20 mouse cellular contexts compared by ENCODE assay signal in the genomic region with DNA sequence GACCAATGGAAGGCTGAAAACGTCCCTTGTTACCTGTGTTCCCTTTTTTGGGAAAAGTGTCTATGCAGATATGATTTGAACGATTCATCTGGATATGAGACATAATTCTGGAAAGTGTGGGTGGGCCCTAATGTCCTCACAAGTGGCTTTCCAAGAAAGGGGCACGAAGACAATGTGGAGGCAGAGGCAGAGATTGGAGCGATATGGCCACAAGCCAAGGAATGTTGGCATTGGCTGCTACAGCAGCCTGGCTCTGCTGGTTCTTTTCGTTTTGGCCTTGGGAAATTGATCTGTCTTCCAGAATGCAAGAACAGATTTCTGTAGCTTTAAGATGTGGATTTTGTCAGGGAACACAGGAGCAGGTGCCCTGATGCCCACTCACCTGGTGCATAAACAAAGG.
DNase-seq lines count a peak whose midpoint lies in the region; ATAC-seq and TF ChIP-seq lines count a peak whose summit lies in the region.
"Had no signal": no experiment of that assay in that cellular context is flagged by ENCODE, and none has a peak within 500 bp of the region (broad histone marks: within the 10 kb centered on the region; RNA-seq: fewer than 3 reads in every experiment).

No protein-coding gene starts in this region.

- no peak overlapping the region for H3K4me2 ChIP-seq in forebrain, embryonic 14.5 days (ENCODE audit: low read length)
- H3K4me2 ChIP-seq in forebrain, embryonic 12.5 days, result no peak overlapping the region
- H3K4me2 ChIP-seq: embryonic facial prominence, embryonic 15.5 days; forebrain, embryonic 15.5 days; hindbrain, embryonic 15.5 days; neural tube, embryonic 12.5 days had no signal

- H3K36me3 ChIP-seq in forebrain, embryonic 14.5 days (ENCODE audit: control insufficient read depth, insufficient read depth, low read length), result no peaks in the 10 kb centered on the region
- no peaks in the 10 kb centered on the region for H3K36me3 ChIP-seq in forebrain, embryonic 12.5 days (replicated peaks)
- H3K36me3 ChIP-seq in thymus, adult 2 months (ENCODE audit: control insufficient read depth, insufficient read depth, low read length), result no peaks in the 10 kb centered on the region
- H3K36me3 ChIP-seq: embryonic facial prominence, embryonic 15.5 days; forebrain, embryonic 15.5 days; hindbrain, embryonic 15.5 days; neural tube, embryonic 12.5 days had no signal

- intact Hi-C loops in left cerebral cortex, postnatal 4 days (cut with DNase I), result no loop called here
- intact Hi-C loops in left cerebral cortex, postnatal 25 days (cut with DNase I), result no loop called here

- H3K27ac ChIP-seq in forebrain, embryonic 14.5 days (ENCODE audit: low read depth, low read length), result no peak overlapping the region
- no peak overlapping the region for H3K27ac ChIP-seq in forebrain, embryonic 12.5 days
- no peak overlapping the region for H3K27ac ChIP-seq in thymus, adult 2 months (ENCODE audit: control insufficient read depth, insufficient read depth, low read length)
- H3K27ac ChIP-seq: embryonic facial prominence, embryonic 15.5 days; forebrain, embryonic 15.5 days; hindbrain, embryonic 15.5 days; macrophage; neural tube, embryonic 12.5 days had no signal

- TF ChIP-seq POLR2A in thymus, adult 2 months (IDR thresholded peaks at IDR 0.05; ENCODE audit: control insufficient read depth, extremely low read depth, insufficient read depth, low read length, poor library complexity), result no peak

- H3K27me3 ChIP-seq in forebrain, embryonic 14.5 days (replicated peaks; ENCODE audit: control insufficient read depth, insufficient read depth, low read length), result no peaks in the 10 kb centered on the region
- H3K27me3 ChIP-seq in forebrain, embryonic 12.5 days, result peaks cover 19% of the 10 kb centered on the region
- H3K27me3 ChIP-seq in thymus, adult 2 months (ENCODE audit: control insufficient read depth, insufficient read depth, low read length), result no peaks in the 10 kb centered on the region
- H3K27me3 ChIP-seq: embryonic facial prominence, embryonic 15.5 days; forebrain, embryonic 15.5 days had no signal

- no peak overlapping the region for H3K4me3 ChIP-seq in forebrain, embryonic 14.5 days (ENCODE audit: low read depth, low read length)
- H3K4me3 ChIP-seq in forebrain, embryonic 12.5 days (replicated peaks), result no peak overlapping the region
- no peak overlapping the region for H3K4me3 ChIP-seq in thymus, adult 2 months (ENCODE audit: control insufficient read depth, insufficient read depth, low read length)
- H3K4me3 ChIP-seq: embryonic facial prominence, embryonic 15.5 days; forebrain, embryonic 15.5 days; hindbrain, embryonic 15.5 days; neural tube, embryonic 12.5 days had no signal

- peak; percentile 58 for DNase-seq in forebrain, embryonic 14.5 days (ENCODE audit: low spot score)
- DNase-seq in left cerebral cortex, postnatal 4 days, result peak; percentile 62
- DNase-seq in left cerebral cortex, postnatal 25 days (ENCODE audit: low spot score in 2 of 2), result no peak
- peak; percentile 22 for DNase-seq in adrenal gland, adult 2 months
- peak; percentile 7 for DNase-seq in brain, adult 2 months (ENCODE audit: low read depth, low spot score)
- DNase-seq in MN1 (ENCODE audit: low spot score), result no peak
- DNase-seq in thymus, adult 2 months, result no peak
- DNase-seq: B cell, adult 2 months; cerebellum, adult 11-12 months; heart, adult 18-20 months; layer of hippocampus, adult 9-11 months; liver; thymus, adult 18-20 months had no signal

- ATAC-seq in forebrain, embryonic 14.5 days, result no peak
- ATAC-seq in forebrain, embryonic 12.5 days (ENCODE audit: low FRiP score), result no peak
- ATAC-seq: forebrain, embryonic 15.5 days; midbrain, embryonic 16.5 days had no signal

- 54% methylated on average over 5 of the region's 5 CpGs for WGBS in forebrain, embryonic 14.5 days
- WGBS in forebrain, embryonic 12.5 days, result 77% methylated on average over 5 of the region's 5 CpGs
- 81% methylated on average over 5 of the region's 5 CpGs for WGBS in thymus, adult 2 months

- no peaks in the 10 kb centered on the region for H3K9me3 ChIP-seq in forebrain, embryonic 14.5 days (replicated peaks; ENCODE audit: control insufficient read depth, low read length)
- no peaks in the 10 kb centered on the region for H3K9me3 ChIP-seq in forebrain, embryonic 12.5 days
- H3K9me3 ChIP-seq: embryonic facial prominence, embryonic 15.5 days; forebrain, embryonic 15.5 days; hindbrain, embryonic 15.5 days; neural tube, embryonic 12.5 days had no signal

- H3K9ac ChIP-seq in forebrain, embryonic 14.5 days (ENCODE audit: low read length), result no peak overlapping the region
- no peak overlapping the region for H3K9ac ChIP-seq in forebrain, embryonic 12.5 days
- H3K9ac ChIP-seq: embryonic facial prominence, embryonic 15.5 days; forebrain, embryonic 15.5 days; hindbrain, embryonic 15.5 days; neural tube, embryonic 12.5 days had no signal

- peaks cover 12% of the 10 kb centered on the region for H3K4me1 ChIP-seq in forebrain, embryonic 14.5 days (ENCODE audit: control insufficient read depth, insufficient read depth, low read length)
- peaks cover 10% of the 10 kb centered on the region for H3K4me1 ChIP-seq in forebrain, embryonic 12.5 days
- no peaks in the 10 kb centered on the region for H3K4me1 ChIP-seq in thymus, adult 2 months (replicated peaks; ENCODE audit: control insufficient read depth, insufficient read depth, low read length)

- TF ChIP-seq CTCF in thymus, adult 2 months (IDR thresholded peaks at IDR 0.05; ENCODE audit: borderline replicate concordance, control insufficient read depth, extremely low read depth, insufficient read depth, low read length, poor library complexity), result no peak

Comparison
In these comparisons a context has a peak if more than half of its experiments do, and no peak if none do; other contexts are left out.
1. DNase-seq: peak in forebrain, embryonic 14.5 days (single experiment), left cerebral cortex, postnatal 4 days (single experiment), adrenal gland, adult 2 months (single experiment) and brain, adult 2 months (single experiment); none in left cerebral cortex, postnatal 25 days (0 of 2), MN1 (single experiment) and thymus, adult 2 months (single experiment).